Mouse (Mus musculus) midbrain, embryonic 10.5 days (tissue): ENCODE data around the gene Cnksr1. TPM values are rescaled to one million over a fixed set of nuclear protein-coding genes. Genes with fewer than 3 reads are reported as not detected.
"Not testable (repeated sequence)": the region's sequence is repeated elsewhere in the genome, so short reads cannot be mapped to it uniquely, and the experiment has no call there.

Experiments
- DNase-seq: peaks from one replicate; pipeline ENCODE4 v3.0.0-alpha.2; 2017; ENCODE audit warnings: low spot score
- H3K27ac ChIP-seq: fragments of 300-500 bp; sonication (generic); replicated peaks from 2 replicates; pipeline ENCODE4 v1.5.1; 2016; ENCODE audit warnings: mild to moderate bottlenecking
- H3K27me3 ChIP-seq: fragments of 300-500 bp; sonication (generic); 2 replicates; pipeline ENCODE4 v1.6.1; 2016; ENCODE audit warnings: low read depth, mild to moderate bottlenecking; ENCODE audit not compliant: poor library complexity, severe bottlenecking
- H3K36me3 ChIP-seq: fragments of 300-500 bp; sonication (generic); 2 replicates; pipeline ENCODE4 v1.6.1; 2016; ENCODE audit warnings: mild to moderate bottlenecking, moderate library complexity
- H3K4me1 ChIP-seq: fragments of 300-500 bp; sonication (generic); 2 replicates; pipeline ENCODE4 v1.6.1; 2016
- H3K4me3 ChIP-seq: fragments of 300-500 bp; sonication (generic); 2 replicates; pipeline ENCODE4 v1.5.1; 2016; ENCODE audit warnings: mild to moderate bottlenecking, moderate library complexity
- H3K9me3 ChIP-seq: fragments of 300-500 bp; sonication (generic); replicated peaks from 2 replicates; pipeline ENCODE4 v1.6.1; 2016; ENCODE audit warnings: mild to moderate bottlenecking
- WGBS: fragments of 180-500 bp; shearing (Covaris S2); methylation state at CpG from one replicate; pipeline ENCODE4 v1.1.7; 2016; 5-methylcytosine and 5-hydroxymethylcytosine counted together
- polyA plus RNA-seq: library from polyadenylated mRNA; unstranded; fragments of >200 nt; fragmentation: Nextera tagmentation; extraction: Ambion mirVana; gene quantifications from 2 replicates; pipeline ENCODE4 v1.2.1, GENCODE M21; 2016

Cnksr1 gene
- 0.22 and 0.35 TPM in 2 replicates for polyA plus RNA-seq

GRCm38 (mm10) chr4:134238279-134238651, at the start of gene Cnksr1:
TSS of gene Cnksr1 (minus strand) at chr4:134238399.
- Histone ChIP-seq H3K4me1 (peaks cover 10% of the 10 kb centered on the region), H3K9me3 (no peaks in the 10 kb centered on the region), H3K27ac (no peak within 1 kb of the TSS), H3K4me3 (peak within 1 kb of the TSS; percentile 30), H3K36me3 (peaks cover 5% of the 10 kb centered on the region; the same call in 1 of the 2 replicates), H3K27me3 (peaks cover 41% of the 10 kb centered on the region)
- 4% methylated on average over 18 of the region's 18 CpGs for WGBS
- no peak for DNase-seq

DNA sequence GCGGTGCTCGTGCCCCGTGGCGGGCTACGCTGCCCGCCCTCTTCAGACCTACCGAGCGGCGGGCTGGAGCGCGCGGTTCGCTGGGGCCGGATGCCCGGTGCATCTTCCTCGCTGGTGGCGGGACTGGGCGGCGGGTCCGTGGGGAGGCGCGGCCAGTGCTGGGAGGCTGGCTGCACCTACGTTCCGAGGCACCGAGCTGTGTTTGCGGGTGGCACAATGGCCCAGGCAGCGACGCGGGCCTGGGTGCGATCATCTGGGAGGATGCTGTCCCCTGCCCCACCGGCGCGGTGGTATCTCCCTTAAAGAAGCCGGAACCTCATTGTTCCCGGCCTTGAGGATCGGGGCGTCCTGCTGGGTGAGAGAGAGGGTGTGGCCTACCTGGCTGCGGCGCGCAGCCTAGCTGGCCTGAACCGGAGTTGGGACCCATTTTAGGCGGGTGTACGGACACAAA, 49.4 kb upstream of the Cnksr1 start, which contains the start of gene Pdik1l:
TSS of gene Pdik1l (minus strand) at position 321 of the 451 bp plus-strand sequence.
- Histone ChIP-seq H3K4me3 (peak within 1 kb of the TSS; percentile 95), H3K27ac (peak within 1 kb of the TSS; percentile 100), H3K4me1 (peaks cover 29% of the 10 kb centered on the region), H3K9me3 (no peaks in the 10 kb centered on the region), H3K27me3 (no peaks in the 10 kb centered on the region), H3K36me3 (peaks cover 25% of the 10 kb centered on the region)
- peak; percentile 86 for DNase-seq
- under 1% methylated on average over 35 of the region's 43 CpGs for WGBS

DNA sequence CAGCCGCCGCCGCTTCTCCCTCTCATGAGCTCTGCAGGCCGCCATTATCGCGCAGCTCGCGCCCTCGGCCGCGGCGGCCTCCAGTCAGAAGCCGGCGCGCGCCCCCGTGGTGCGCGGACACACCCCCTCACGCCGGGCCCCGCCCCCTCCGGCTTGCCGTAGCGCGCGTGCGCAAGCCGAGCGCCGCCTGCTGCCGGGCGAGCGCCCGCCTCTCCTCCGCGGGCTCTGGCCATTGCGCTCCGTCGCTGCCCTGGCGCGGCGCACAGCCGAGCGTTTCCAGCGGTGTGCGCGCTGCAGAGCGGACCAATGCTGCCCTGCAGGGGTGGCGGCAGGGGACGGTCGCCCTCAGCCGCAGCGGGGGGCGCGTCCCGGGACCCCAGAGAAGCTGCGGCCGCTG, 49.0 kb upstream of the Cnksr1 start:
- Histone ChIP-seq H3K27me3 (no peaks in the 10 kb centered on the region), H3K27ac (peak overlapping the region; percentile 100), H3K4me1 (peaks cover 29% of the 10 kb centered on the region), H3K9me3 (no peaks in the 10 kb centered on the region), H3K4me3 (peak overlapping the region; percentile 95), H3K36me3 (peaks cover 29% of the 10 kb centered on the region)
- under 1% methylated on average over 59 of the region's 59 CpGs for WGBS
- DNase-seq: peak; percentile 96

DNA sequence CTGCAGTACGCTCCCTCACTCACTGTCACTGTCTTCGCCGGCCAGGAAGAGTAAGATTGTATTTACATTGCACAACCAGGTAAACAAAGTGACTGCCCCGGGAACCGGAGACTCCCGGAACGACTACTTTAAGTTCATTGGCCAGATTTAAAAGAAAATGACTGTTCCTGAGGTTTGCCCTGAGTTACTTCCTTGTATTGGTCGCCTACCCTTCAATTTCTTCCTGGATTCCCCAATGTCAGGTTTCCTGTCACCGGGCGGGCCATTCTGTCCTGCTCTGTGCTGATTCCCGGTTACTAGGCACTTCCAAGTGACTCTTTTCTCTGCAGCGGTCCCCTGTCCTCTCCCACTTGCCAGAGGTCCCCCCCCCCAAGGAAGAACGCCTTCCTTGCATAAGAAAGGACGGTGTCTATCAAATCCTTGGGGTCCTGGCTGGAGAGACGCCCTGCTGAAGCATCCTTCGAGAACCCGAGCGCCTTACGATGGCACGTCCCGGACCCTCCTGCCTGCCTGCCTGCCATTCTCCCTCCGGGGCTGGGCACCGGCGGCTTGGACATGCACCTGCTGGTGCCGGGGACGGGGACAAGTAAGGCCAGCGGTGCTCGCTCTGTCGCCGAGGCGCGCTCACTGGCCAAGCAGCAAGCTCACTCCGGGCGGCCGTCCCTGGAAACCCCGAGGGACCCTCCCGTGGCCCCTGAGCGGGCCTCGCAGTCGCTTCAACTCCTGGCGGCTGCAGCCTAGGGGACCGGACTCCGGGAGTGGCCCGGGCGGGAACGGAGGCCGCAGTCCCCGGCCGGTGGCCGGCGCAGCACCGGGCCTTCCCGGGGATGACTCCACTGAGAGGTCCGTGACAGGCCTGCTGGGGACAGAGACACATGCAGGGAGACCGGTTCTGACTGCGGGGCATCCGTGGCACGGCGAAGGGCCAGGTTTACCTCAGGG, 48.3 kb upstream of the Cnksr1 start:
- H3K27me3 ChIP-seq: no peaks in the 10 kb centered on the region

DNA sequence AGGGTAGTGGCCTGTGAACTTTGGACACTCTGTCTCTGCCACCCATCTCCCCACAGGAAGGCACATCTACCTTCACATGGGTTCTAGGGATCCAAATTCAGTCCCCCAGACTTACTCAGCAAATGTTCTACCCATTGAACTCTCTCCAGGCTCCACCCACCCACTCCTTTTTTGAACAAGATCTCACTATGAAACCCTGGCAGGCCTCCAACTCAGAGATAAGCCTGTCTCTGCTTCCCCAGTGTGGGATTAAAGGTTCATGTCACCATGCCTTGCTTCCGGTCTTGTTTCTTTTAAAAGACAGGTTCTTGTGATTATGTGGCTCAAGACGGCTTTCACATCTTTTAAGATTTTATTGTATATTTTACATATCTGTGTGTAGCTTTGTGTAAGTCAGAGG, 46.7 kb upstream of the Cnksr1 start:
- no peak for DNase-seq
- H3K36me3 ChIP-seq: peaks cover 51% of the 10 kb centered on the region
- H3K9me3 ChIP-seq: no peaks in the 10 kb centered on the region
- no peak overlapping the region for H3K4me3 ChIP-seq
- no peaks in the 10 kb centered on the region for H3K27me3 ChIP-seq
- no peak overlapping the region for H3K27ac ChIP-seq
- peaks cover 29% of the 10 kb centered on the region for H3K4me1 ChIP-seq
- WGBS: 90% methylated on average over 2 of the region's 2 CpGs

More for the DNA sequence above, 48.3 kb upstream of the Cnksr1 start:
- peak overlapping the region; percentile 95 for H3K4me3 ChIP-seq
- H3K36me3 ChIP-seq: peaks cover 36% of the 10 kb centered on the region
- DNase-seq: no peak
- 4% methylated on average over 59 of the region's 59 CpGs for WGBS
- H3K9me3 ChIP-seq: no peaks in the 10 kb centered on the region
- H3K4me1 ChIP-seq: peaks cover 29% of the 10 kb centered on the region
- H3K27ac ChIP-seq: peak overlapping the region; percentile 100

GRCm38 (mm10) chr4:134273417-134274345, 35.5 kb upstream of the Cnksr1 start:
- peaks cover 15% of the 10 kb centered on the region for H3K4me1 ChIP-seq
- peaks cover 33% of the 10 kb centered on the region for H3K36me3 ChIP-seq
- H3K27me3 ChIP-seq: no peaks in the 10 kb centered on the region
- H3K27ac ChIP-seq: no peak overlapping the region; the same call in 1 of the 2 replicates
- WGBS: 5% methylated on average over 14 of the region's 14 CpGs
- H3K9me3 ChIP-seq: no peaks in the 10 kb centered on the region
- DNase-seq: no peak
- peak overlapping the region; percentile 19 for H3K4me3 ChIP-seq

DNA sequence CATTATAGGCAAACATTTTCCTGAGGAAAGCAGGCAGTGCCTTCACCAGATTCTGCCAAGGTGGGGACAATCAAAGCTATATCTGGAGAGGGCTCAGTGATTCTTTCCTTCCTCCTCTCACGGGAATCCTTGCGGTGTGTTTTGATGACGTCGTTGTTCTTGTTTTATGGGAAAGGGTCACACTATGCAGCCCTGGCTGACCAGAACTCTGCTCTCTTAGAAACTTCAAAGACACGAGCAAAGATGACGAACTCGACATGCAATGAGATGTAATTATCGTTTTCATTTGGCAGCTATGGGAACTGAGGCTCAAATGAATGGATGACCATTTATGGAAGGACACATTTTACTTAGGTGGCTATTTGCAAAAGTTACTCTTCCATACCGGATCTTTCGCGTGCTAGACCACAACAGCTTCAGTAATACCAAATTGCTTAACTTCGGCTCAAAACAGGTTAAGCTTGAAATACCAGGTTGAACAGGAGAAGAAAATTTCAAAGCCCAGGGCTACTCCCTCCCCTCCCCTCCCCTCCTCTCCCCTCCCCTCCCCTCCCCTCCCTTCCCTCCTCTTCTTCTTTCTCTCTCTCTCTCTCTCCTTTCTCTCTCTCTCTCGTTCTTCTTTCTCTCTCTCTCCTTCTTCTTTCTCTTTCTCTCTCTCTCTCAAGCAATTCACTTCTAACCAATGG, 34.7 kb upstream of the Cnksr1 start:
- Histone ChIP-seq H3K27ac (no peak overlapping the region; the same call in 1 of the 2 replicates), H3K4me3 (peak overlapping the region; percentile 19)

DNA sequence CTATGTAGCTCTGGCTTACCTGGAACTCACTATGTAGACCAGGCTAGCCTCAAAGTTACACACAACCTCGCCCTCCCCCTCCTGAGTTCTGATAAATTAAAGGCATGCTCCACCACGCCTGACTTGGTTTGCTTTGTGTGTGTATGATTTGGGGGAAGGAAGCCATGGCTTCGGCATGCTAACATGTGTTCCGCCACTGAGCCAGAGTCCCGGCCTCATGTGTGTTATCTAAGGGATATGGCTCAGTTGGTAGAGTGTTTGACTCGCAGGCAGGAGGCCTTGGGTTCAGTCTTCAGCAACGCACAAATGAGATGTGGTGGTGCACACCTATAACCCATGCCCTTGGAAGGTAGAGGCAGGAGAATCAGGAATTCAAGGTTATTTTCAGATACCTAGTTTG, 33.8 kb upstream of the Cnksr1 start:
- H3K9me3 ChIP-seq: no peaks in the 10 kb centered on the region
- no peaks in the 10 kb centered on the region for H3K27me3 ChIP-seq
- no peak overlapping the region for H3K27ac ChIP-seq
- peaks cover 15% of the 10 kb centered on the region for H3K4me1 ChIP-seq
- 86% methylated on average over 7 of the region's 7 CpGs for WGBS
- no peak overlapping the region for H3K4me3 ChIP-seq
- DNase-seq: no peak
- H3K36me3 ChIP-seq: peaks cover 16% of the 10 kb centered on the region

More for the DNA sequence above, 34.7 kb upstream of the Cnksr1 start:
- WGBS: 39% methylated on average over 13 of the region's 13 CpGs
- no peak for DNase-seq
- Histone ChIP-seq H3K27me3 (no peaks in the 10 kb centered on the region), H3K9me3 (no peaks in the 10 kb centered on the region), H3K4me1 (peaks cover 15% of the 10 kb centered on the region), H3K36me3 (peaks cover 25% of the 10 kb centered on the region)

DNA sequence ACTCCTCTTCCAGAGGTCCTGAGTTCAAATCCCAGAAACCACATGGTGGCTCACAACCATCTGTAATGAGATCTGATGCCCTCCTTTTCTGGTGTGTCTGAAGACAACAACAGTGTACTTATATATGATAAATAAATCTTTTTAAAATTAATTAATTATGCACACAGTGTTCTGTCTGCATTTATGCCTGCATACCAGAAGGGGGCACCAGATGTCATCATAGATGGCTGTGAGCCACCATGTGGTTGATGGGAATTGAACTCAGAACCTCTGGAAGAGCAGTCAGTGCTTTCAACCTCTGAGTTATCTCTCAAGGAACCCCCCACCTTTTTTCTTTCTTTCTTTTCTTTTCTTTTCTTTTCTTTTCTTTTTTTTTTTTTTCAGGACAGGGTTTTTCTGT, 31.4 kb upstream of the Cnksr1 start:
- not testable (repeated sequence) for H3K36me3 ChIP-seq, H3K27ac ChIP-seq, H3K9me3 ChIP-seq, DNase-seq, H3K4me3 ChIP-seq, H3K27me3 ChIP-seq
- peaks cover 15% of the 10 kb centered on the region for H3K4me1 ChIP-seq

GRCm38 (mm10) chr4:134268102-134268655, 30.0 kb upstream of the Cnksr1 start:
- WGBS: 87% methylated on average over 19 of the region's 19 CpGs
- H3K9me3 ChIP-seq: no peaks in the 10 kb centered on the region
- no peaks in the 10 kb centered on the region for H3K27me3 ChIP-seq
- H3K4me3 ChIP-seq: no peak overlapping the region
- DNase-seq: no peak
- H3K36me3 ChIP-seq: no peaks in the 10 kb centered on the region
- H3K27ac ChIP-seq: no peak overlapping the region
- peaks cover 9% of the 10 kb centered on the region for H3K4me1 ChIP-seq

DNA sequence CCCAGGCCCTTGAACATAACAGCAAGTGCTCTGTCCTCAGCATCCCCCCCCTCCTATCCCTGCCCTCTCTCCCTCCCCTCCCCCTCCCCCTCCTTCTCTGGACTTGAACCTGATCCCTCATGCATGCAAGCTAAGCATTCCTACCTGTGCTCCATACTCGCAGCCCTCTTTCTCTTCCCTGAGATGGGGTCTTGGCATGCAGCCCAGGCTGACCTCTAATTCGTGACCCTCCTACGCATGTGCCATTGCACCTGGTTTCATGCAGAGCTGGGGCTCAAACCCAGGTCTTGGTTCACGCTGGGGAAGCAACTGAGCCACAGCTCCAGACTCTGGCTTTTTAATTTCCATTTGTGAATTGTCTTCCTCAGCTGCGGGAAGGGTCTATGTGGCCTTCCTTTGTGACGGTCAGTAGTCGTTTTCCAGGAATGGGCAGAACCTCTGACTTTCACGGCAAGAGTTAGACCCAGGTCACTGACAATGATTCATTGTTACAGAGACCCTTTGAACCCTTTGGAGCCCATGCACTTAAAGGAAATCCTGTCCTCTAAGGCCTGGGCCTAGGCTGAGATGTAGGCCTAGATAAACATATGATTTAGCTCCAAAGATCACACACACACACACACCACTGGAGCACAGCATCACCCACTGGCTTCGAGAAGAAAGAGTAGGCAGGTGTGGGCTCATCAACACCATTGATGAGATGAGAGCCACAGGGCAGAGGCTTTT, 27.8 kb upstream of the Cnksr1 start:
- H3K4me3 ChIP-seq: no peak overlapping the region
- no peaks in the 10 kb centered on the region for H3K36me3 ChIP-seq
- no peaks in the 10 kb centered on the region for H3K4me1 ChIP-seq
- no peaks in the 10 kb centered on the region for H3K9me3 ChIP-seq
- no peak for DNase-seq
- no peaks in the 10 kb centered on the region for H3K27me3 ChIP-seq
- 77% methylated on average over 9 of the region's 9 CpGs for WGBS
- H3K27ac ChIP-seq: no peak overlapping the region
